Mouse (Mus musculus) yolk sac, embryonic 10.5 days (tissue): ENCODE results near the gene Baiap2l2.
A peak's percentile ranks its signal among the peaks of the same experiment; 100 is the strongest.

Source experiments
- DNase-seq: peaks from one replicate; pipeline ENCODE4 v3.0.0-alpha.2; 2017; ENCODE audit warnings: low spot score

The Baiap2l2 gene

DNA sequence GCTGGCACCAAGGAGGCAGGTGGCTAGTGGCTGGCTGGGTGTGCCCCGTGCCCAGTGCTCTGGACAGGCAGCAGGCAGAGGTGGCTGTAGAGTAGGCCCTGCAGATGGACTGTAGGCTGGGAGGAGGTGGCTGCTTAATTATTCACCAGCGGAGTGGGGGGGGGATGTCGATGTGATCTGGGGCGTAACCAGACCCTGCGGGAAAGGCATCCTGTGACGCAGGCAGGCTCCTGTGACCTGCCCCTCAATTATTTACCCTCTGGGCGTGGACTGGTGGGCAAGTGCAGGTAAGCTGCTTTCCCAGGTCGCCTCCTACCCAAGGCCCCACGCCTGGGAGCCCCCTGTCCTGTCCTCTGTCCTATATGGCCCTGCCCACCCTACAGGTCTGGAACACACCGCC lies at the start of gene Baiap2l2:
Gene Baiap2l2, minus strand, starts transcription at position 139 of the 400 bp plus-strand sequence.
- peak; percentile 82 for DNase-seq

DNA sequence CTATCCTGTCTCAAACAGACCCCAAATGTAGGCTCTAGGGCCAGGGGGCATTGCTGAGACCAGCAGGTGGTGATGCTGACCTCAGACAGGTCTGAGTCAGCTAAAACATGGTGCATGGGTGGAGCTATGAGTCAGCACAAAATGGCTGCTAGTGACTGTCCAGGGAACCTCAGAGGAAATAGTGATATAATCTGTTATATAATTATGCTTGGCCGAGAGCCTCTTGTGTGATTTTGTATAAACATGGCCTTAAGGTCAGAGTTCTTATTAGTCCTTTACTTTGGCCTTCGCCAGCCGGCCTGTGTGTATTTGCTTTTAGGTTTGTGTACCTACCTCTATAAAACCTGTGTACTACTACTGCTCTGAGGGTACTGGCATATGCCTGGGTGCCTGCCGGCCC lies 48.1 kb upstream of the Baiap2l2 start:
- no peak for DNase-seq

- no peak for DNase-seq
These were observed 45.2 kb upstream of the Baiap2l2 start for GRCm38 (mm10) chr15:79330521-79330920.

- no peak for DNase-seq
These were observed 44.6 kb upstream of the Baiap2l2 start for GRCm38 (mm10) chr15:79329979-79330363.

DNA sequence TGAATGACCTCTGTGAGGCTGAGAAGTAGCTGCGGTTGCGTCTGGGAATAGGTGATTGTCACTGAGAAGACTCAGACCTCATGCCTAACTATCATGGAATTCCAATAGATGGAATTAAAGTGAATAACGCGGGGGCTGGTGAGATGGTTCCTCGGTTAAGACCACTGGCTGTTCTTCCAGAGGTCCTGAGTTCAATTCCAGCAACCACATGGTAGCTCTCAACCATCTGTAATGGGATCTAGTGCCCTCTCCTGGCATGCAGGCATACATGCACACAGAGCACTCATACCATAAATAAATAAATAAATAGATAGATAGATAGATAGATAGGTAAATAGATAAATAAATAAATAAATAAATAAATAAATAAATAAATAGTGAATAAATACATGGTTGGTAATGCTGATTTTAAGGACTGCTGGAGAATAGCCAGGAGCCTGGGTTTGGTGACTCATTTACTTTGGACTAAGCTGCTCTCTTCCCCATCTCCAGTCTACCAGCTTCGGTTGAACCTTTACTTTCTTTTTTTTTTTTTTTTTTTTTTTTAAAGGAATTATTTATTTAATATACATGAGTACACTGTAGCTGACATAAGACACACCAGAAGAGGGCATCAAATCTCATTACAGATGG lies 44.1 kb upstream of the Baiap2l2 start:
- DNase-seq: no peak

- no peak for DNase-seq
These were observed 43.6 kb upstream of the Baiap2l2 start for GRCm38 (mm10) chr15:79328939-79329275.

- peak; percentile 100 for DNase-seq
These were observed 43.0 kb upstream of the Baiap2l2 start, which contains the start of gene Pla2g6 for GRCm38 (mm10) chr15:79328058-79328938. Gene Pla2g6 (minus strand): TSS chr15:79328390.

GRCm38 (mm10) chr15:79326971-79327961 lies 41.9 kb upstream of the Baiap2l2 start:
- peak; percentile 81 for DNase-seq

- no peak for DNase-seq
These were observed 40.9 kb upstream of the Baiap2l2 start for GRCm38 (mm10) chr15:79326264-79326663.

- DNase-seq: no peak
These were observed 40.4 kb upstream of the Baiap2l2 start for GRCm38 (mm10) chr15:79325742-79326141.

GRCm38 (mm10) chr15:79324373-79324772 lies 39.0 kb upstream of the Baiap2l2 start:
- no peak for DNase-seq

DNA sequence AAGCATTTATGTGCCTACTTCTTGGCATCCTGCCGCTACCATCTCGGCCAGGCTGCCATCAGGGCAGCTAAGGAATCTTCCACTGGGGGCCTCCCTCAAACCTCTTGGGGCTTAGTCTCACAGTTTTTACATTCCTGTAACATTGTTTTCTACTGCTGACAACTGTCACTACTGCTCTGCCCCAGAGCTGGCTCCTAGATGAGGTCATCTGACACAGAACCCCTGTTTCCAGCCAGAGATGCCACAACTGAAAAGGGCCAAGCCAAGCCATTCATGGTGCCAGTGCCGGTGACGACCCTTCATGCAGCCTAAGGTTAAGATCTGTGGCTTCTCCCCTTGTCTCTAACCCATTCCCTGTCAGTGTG lies 38.4 kb upstream of the Baiap2l2 start:
- no peak for DNase-seq

DNA sequence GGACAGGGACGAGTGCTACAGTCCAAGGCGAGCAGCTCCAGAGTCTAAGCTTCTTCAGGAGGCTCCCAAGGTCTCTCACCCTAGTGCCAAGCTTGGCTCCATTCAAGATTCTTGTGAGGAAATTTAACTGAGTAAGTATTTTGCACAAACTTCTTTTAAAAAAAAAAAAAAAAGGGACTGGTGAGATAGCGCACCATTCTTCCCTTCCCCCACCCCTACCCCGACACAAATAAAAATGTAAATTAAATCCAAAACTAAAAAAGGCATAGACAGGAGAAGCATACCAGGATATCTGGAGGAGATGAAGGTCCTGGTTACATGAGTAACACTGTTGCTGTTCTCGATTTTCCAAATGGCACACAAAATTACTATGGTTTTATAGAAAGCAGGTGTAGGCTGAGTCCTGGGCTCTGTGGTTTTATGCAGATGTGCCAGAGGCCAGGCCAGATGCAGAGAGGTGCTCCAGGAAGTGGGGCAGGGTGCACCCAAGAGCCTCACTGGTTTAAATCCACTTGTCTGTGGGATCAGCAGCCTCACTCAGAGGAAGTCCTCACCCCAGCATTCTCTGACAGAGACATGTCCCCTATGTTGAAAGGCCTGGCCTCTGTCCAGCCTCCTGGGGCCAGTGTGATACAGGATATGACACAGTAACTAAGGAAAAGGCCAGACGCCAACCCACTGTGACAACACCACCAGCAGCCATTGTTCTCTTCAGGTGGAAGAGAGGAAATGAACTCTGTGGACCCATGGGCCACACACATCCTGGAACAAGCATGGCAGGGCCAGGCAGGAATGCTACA lies 37.9 kb upstream of the Baiap2l2 start:
- no peak for DNase-seq

- peak; percentile 57 for DNase-seq
These were observed 37.1 kb upstream of the Baiap2l2 start for GRCm38 (mm10) chr15:79322281-79322990.

GRCm38 (mm10) chr15:79321733-79322190 lies 36.4 kb upstream of the Baiap2l2 start:
- DNase-seq: peak; percentile 57

GRCm38 (mm10) chr15:79313848-79314369 lies 28.6 kb upstream of the Baiap2l2 start:
- no peak for DNase-seq

DNA sequence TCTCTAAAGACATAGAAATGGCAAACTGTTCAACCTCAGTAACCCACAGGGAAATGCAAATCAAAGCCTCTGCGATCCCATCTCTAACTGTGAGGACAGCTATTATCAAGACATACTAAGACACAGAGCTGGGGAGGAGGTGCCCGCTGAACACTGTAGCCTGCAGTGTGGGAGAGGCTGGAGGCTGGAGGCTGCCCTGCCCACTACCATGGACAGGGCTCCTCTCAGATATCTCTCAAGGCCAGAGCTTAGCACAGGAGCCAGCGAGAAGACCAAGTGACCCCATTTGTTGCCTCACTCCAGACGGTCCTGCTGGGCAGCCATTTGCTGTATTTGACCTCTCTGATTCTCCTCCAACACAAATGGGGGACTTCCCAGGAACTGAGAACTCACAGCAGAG lies 22.5 kb upstream of the Baiap2l2 start:
- DNase-seq: no peak

- no peak for DNase-seq
These were observed 20.8 kb upstream of the Baiap2l2 start for GRCm38 (mm10) chr15:79306043-79306637.

GRCm38 (mm10) chr15:79304832-79305231 lies 19.5 kb upstream of the Baiap2l2 start:
- no peak for DNase-seq

- DNase-seq: no peak
These were observed 18.4 kb upstream of the Baiap2l2 start for GRCm38 (mm10) chr15:79303725-79304124.
